Comparison of ENCODE assay signal across 10 mouse cellular contexts in genomic region chr15:79607757-79608156, GRCm38 (mm10). TPM values are rescaled to one million over a fixed set of nuclear protein-coding genes. Genes with fewer than 3 reads are reported as not detected.
DNase-seq lines count a peak whose midpoint lies in the region; ATAC-seq and TF ChIP-seq lines count a peak whose summit lies in the region.
"Had no signal": no experiment of that assay in that cellular context is flagged by ENCODE, and none has a peak within 500 bp of the region (broad histone marks: within the 10 kb centered on the region; RNA-seq: fewer than 3 reads in every experiment).

No protein-coding gene starts in this region.

- H3K27me3 ChIP-seq in cerebellum, adult 2 months (ENCODE audit: control insufficient read depth, insufficient read depth, low read length): no peaks in the 10 kb centered on the region
- no peaks in the 10 kb centered on the region for H3K27me3 ChIP-seq in kidney, postnatal 0 days (ENCODE audit: insufficient read depth, low read length)
- H3K27me3 ChIP-seq in embryonic facial prominence, embryonic 14.5 days (replicated peaks; ENCODE audit: control insufficient read depth, insufficient read depth, low read length): no peaks in the 10 kb centered on the region; the same call in 1 of the 2 replicates

- no peak for TF ChIP-seq POLR2A in cerebellum, adult 2 months (IDR thresholded peaks at IDR 0.05; ENCODE audit: borderline replicate concordance, insufficient read depth, low read length)

- no peak overlapping the region for H3K4me3 ChIP-seq in cerebellum, adult 2 months (replicated peaks; ENCODE audit: insufficient read depth, low read depth, low read length)
- H3K4me3 ChIP-seq in kidney, postnatal 0 days (replicated peaks; ENCODE audit: low read depth, low read length): no peak overlapping the region
- H3K4me3 ChIP-seq in embryonic facial prominence, embryonic 14.5 days (ENCODE audit: low read depth, low read length): no peak overlapping the region
- H3K4me3 ChIP-seq: hindbrain, embryonic 15.5 days had no signal

- no peak overlapping the region for H3K4me2 ChIP-seq in kidney, postnatal 0 days (ENCODE audit: low read length)
- H3K4me2 ChIP-seq in embryonic facial prominence, embryonic 14.5 days (ENCODE audit: low read depth, low read length): no peak overlapping the region
- H3K4me2 ChIP-seq: hindbrain, embryonic 15.5 days had no signal

- TF ChIP-seq CTCF in cerebellum, adult 2 months (IDR thresholded peaks at IDR 0.05; ENCODE audit: borderline replicate concordance, insufficient read depth, low read depth, low read length): peak; percentile 24; the same call in 1 of the 2 replicates
- TF ChIP-seq CTCF in kidney, postnatal 0 days (IDR thresholded peaks at IDR 0.05; ENCODE audit: low read depth): peak; percentile 57

- H3K36me3 ChIP-seq in kidney, postnatal 0 days (ENCODE audit: insufficient read depth, low read length): no peaks in the 10 kb centered on the region
- H3K36me3 ChIP-seq in embryonic facial prominence, embryonic 14.5 days (ENCODE audit: control insufficient read depth, insufficient read depth, low read length): no peaks in the 10 kb centered on the region
- H3K36me3 ChIP-seq: G1E had no signal

- H3K27ac ChIP-seq in cerebellum, adult 2 months (ENCODE audit: insufficient read depth, low read length): no peak overlapping the region
- H3K27ac ChIP-seq in kidney, postnatal 0 days: no peak overlapping the region
- H3K27ac ChIP-seq in embryonic facial prominence, embryonic 14.5 days (replicated peaks; ENCODE audit: low read depth, low read length): no peak overlapping the region
- H3K27ac ChIP-seq: hindbrain, embryonic 15.5 days had no signal

- no peak overlapping the region for H3K9ac ChIP-seq in kidney, postnatal 0 days (ENCODE audit: low read depth, low read length)
- no peak overlapping the region for H3K9ac ChIP-seq in embryonic facial prominence, embryonic 14.5 days (ENCODE audit: low read depth, low read length)
- H3K9ac ChIP-seq: hindbrain, embryonic 15.5 days had no signal

- 58% methylated on average over 2 of the region's 2 CpGs for WGBS in cerebellum, adult 2 months
- 57% methylated on average over 2 of the region's 2 CpGs for WGBS in kidney, postnatal 0 days
- 59% methylated on average over 2 of the region's 2 CpGs for WGBS in embryonic facial prominence, embryonic 14.5 days

- ATAC-seq in kidney, postnatal 0 days (replicated peaks; ENCODE audit: low FRiP score, low read depth): no peak
- no peak for ATAC-seq in embryonic facial prominence, embryonic 14.5 days (ENCODE audit: low read depth)

- no peaks in the 10 kb centered on the region for H3K9me3 ChIP-seq in kidney, postnatal 0 days (replicated peaks; ENCODE audit: low read length)
- H3K9me3 ChIP-seq in embryonic facial prominence, embryonic 14.5 days (ENCODE audit: control insufficient read depth, low read length): no peaks in the 10 kb centered on the region
- H3K9me3 ChIP-seq: G1E; hindbrain, embryonic 15.5 days had no signal

- DNase-seq in cerebellum, adult 2 months: no peak
- DNase-seq in cerebellum, adult 11 months: no peak
- peak; percentile 41 for DNase-seq in kidney, postnatal 0 days (ENCODE audit: low spot score)
- no peak for DNase-seq in kidney, adult 18-20 months
- peak; percentile 53 for DNase-seq in 416B (ENCODE audit: low read depth)
- DNase-seq in embryonic facial prominence, embryonic 14.5 days (ENCODE audit: low spot score): peak; percentile 14
- no peak for DNase-seq in ovary, adult 18-20 months (ENCODE audit: low spot score)
- DNase-seq in cerebellum, adult 9-11 months: no peak

- no peaks in the 10 kb centered on the region for H3K4me1 ChIP-seq in cerebellum, adult 2 months (ENCODE audit: control insufficient read depth, insufficient read depth, low read length)
- H3K4me1 ChIP-seq in kidney, postnatal 0 days (replicated peaks; ENCODE audit: insufficient read depth, low read length): peaks cover 4% of the 10 kb centered on the region; the same call in 1 of the 2 replicates
- no peaks in the 10 kb centered on the region for H3K4me1 ChIP-seq in embryonic facial prominence, embryonic 14.5 days (ENCODE audit: control insufficient read depth, insufficient read depth, low read length)

RNA-seq across cellular contexts. Expression of gene Dmc1, which starts 2.8 kb away (rescaled TPM):
- polyA plus RNA-seq in cerebellum, adult 2 months (2012; rRNA removed): 1.2 and 1.4 TPM in 2 replicates
- 1.7 and 1.9 TPM in 2 replicates for polyA plus RNA-seq in kidney, postnatal 0 days (2015; fragmentation: Nextera tagmentation; extraction: Ambion mirVana)
- polyA plus RNA-seq in embryonic facial prominence, embryonic 14.5 days (2014; fragmentation: Nextera tagmentation; extraction: Ambion mirVana): 1.8 and 2.6 TPM in 2 replicates
- polyA plus RNA-seq: G1E had no signal

RNA-seq across cellular contexts. Expression of gene Fam227a, which starts 51.0 kb away (rescaled TPM):
- polyA plus RNA-seq in cerebellum, adult 2 months (2012; rRNA removed): 8.5 and 9.5 TPM in 2 replicates
- polyA plus RNA-seq in kidney, postnatal 0 days (2015; fragmentation: Nextera tagmentation; extraction: Ambion mirVana): 0.66 and 1.3 TPM in 2 replicates
- 0.85 and 1.3 TPM in 2 replicates for polyA plus RNA-seq in embryonic facial prominence, embryonic 14.5 days (2014; fragmentation: Nextera tagmentation; extraction: Ambion mirVana)

RNA-seq across cellular contexts. Expression of gene Cby1, which starts 51.2 kb away (rescaled TPM):
- 30.3 and 32.3 TPM in 2 replicates for polyA plus RNA-seq in cerebellum, adult 2 months (2012; rRNA removed)
- 51.7 and 52.7 TPM in 2 replicates for polyA plus RNA-seq in kidney, postnatal 0 days (2015; fragmentation: Nextera tagmentation; extraction: Ambion mirVana)
- polyA plus RNA-seq in embryonic facial prominence, embryonic 14.5 days (2014; fragmentation: Nextera tagmentation; extraction: Ambion mirVana): 47.4 and 52.3 TPM in 2 replicates

Comparison
In these comparisons a context has a peak if more than half of its experiments do, and no peak if none do; other contexts are left out.
1. DNase-seq: peak in kidney, postnatal 0 days (single experiment), 416B (single experiment) and embryonic facial prominence, embryonic 14.5 days (single experiment); none in cerebellum, adult 2 months (0 of 2), cerebellum, adult 11 months (single experiment), kidney, adult 18-20 months (single experiment), ovary, adult 18-20 months (single experiment) and cerebellum, adult 9-11 months (single experiment).